Mouse (Mus musculus) forebrain, embryonic 11.5 days (tissue): Measurements from ENCODE around the gene Agpat4. TPM values are rescaled to one million over a fixed set of nuclear protein-coding genes. Genes with fewer than 3 reads are reported as not detected.

ENCODE experiments used
- ATAC-seq: fragments of 200-750 bp; cut with Nextera tagmentation; replicated peaks from 2 replicates; pipeline ENCODE4 v1.8.0; 2017; ENCODE audit warnings: moderate TSS enrichment; ENCODE audit not compliant: low FRiP score
- DNase-seq: peaks from one replicate; pipeline ENCODE4 v3.0.0-alpha.2; 2017; ENCODE audit warnings: low spot score
- H3K27ac ChIP-seq: fragments of 300-500 bp; sonication (generic); 2 replicates; pipeline ENCODE4 v1.5.1; 2014; ENCODE audit warnings: low read depth, low read length
- H3K27me3 ChIP-seq: fragments of 300-500 bp; sonication (generic); 2 replicates; pipeline ENCODE4 v1.6.1; 2014; ENCODE audit warnings: mild to moderate bottlenecking, low read length, mixed read lengths; ENCODE audit not compliant: control insufficient read depth, insufficient read depth
- H3K36me3 ChIP-seq: fragments of 300-500 bp; sonication (generic); 2 replicates; pipeline ENCODE4 v1.6.1; 2014; ENCODE audit warnings: mild to moderate bottlenecking, low read length, moderate library complexity, mixed read lengths; ENCODE audit not compliant: control insufficient read depth, insufficient read depth
- H3K4me1 ChIP-seq: fragments of 300-500 bp; sonication (generic); replicated peaks from 2 replicates; pipeline ENCODE4 v1.6.1; 2014; ENCODE audit warnings: low read length, mixed read lengths; ENCODE audit not compliant: control insufficient read depth, insufficient read depth
- H3K4me2 ChIP-seq: fragments of 300-500 bp; sonication (generic); 2 replicates; pipeline ENCODE4 v1.6.1; 2014; ENCODE audit warnings: low read depth, mild to moderate bottlenecking, low read length, moderate library complexity, mixed read lengths; ENCODE audit not compliant: severe bottlenecking
- H3K4me3 ChIP-seq: fragments of 300-500 bp; sonication (generic); 2 replicates; pipeline ENCODE4 v1.5.1; 2014; ENCODE audit warnings: low read depth, low read length
- H3K9ac ChIP-seq: fragments of 300-500 bp; sonication (generic); 2 replicates; pipeline ENCODE4 v1.6.1; 2014; ENCODE audit warnings: low read length
- H3K9me3 ChIP-seq: fragments of 300-500 bp; sonication (generic); 2 replicates; pipeline ENCODE4 v1.6.1; 2016; ENCODE audit warnings: low read length, mixed read lengths; ENCODE audit not compliant: control insufficient read depth
- WGBS: fragments of 180-500 bp; shearing (Covaris S2); extraction: QIAGEN DNeasy Blood & Tissue Kit; methylation state at CpG from one replicate; pipeline ENCODE4 v1.1.7; 2014; 5-methylcytosine and 5-hydroxymethylcytosine counted together
- polyA plus RNA-seq: library from polyadenylated mRNA; unstranded; fragments of >200 nt; fragmentation: Nextera tagmentation; extraction: Ambion mirVana; gene quantifications from 2 replicates; pipeline ENCODE4 v1.2.1, GENCODE M21; 2014

Gene Agpat4
- polyA plus RNA-seq, 1 experiment from 2014 or later, result 35.6 TPM

DNA sequence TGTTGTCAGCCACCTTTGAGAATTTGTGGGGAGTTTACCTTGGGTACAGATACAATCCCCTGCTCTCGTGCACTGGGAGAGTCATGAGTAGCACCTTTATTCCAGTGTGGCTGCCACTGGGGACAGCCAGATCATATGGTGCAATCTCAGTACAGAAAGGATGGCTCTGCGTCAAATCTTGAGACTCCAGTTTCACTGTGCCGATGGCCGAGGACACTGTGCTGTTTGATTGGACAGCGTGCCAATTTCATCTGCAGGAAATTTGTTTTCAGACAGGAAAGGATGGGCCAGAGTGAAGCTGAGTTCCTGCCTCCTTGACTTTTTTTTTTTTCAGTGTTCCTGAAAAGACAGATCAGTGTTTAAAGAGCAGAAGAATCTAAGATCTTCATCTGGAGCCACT, 12.7 kb downstream of the Agpat4 start:
- Histone ChIP-seq H3K27me3 (no peaks in the 10 kb centered on the region), H3K27ac (no peak overlapping the region), H3K4me2 (no peak overlapping the region), H3K4me1 (no peaks in the 10 kb centered on the region), H3K4me3 (no peak overlapping the region), H3K9ac (no peak overlapping the region), H3K36me3 (no peaks in the 10 kb centered on the region), H3K9me3 (no peaks in the 10 kb centered on the region)
- ATAC-seq, result no peak
- WGBS, result 85% methylated on average over 5 of the region's 5 CpGs
- no peak for DNase-seq

DNA sequence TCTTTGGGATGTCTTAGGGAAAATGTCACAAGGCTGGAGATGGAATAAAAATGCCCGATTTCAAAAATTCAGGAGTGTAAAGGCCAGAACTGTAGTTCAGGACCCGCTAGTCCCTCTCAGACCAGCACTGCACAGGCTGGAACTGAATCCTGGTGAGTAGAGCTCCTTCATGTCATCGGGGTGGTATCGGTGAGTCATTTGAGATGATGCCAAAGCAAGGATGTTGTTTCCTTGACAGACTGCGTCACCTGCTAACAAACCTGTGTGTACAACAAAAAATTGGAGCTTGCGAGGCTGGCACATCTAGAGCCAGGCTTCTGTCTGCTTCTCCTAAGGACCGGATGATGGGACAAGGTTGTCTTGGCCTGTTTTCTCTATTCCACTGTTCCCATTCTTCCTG, 13.1 kb downstream of the Agpat4 start:
- WGBS, result 95% methylated on average over 7 of the region's 7 CpGs

DNA sequence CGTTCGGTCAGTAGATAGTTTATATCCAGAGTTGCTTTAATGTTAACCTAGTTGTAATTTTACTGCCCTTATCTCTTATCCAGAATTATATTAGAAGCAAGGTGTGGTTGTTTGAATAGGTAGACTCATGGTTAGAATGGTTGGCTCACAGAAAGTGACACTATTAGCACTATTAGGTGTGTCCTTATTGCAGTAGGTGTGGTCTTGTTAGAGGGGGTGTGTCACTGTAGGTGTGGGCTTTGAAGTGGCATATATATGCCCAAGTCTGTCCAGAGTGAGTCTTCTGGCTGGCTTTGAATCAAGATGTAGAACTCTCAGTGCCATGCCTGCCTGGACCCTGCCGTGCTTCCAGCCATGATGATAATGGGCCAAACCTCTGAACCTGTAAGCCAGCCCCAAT, 14.4 kb downstream of the Agpat4 start:
- ATAC-seq (no peak), DNase-seq (no peak)
- H3K4me1 ChIP-seq, result no peaks in the 10 kb centered on the region
- H3K4me3 ChIP-seq, result no peak overlapping the region
- H3K36me3 ChIP-seq, result no peaks in the 10 kb centered on the region
- 98% methylated on average over 3 of the region's 3 CpGs for WGBS
- H3K4me2 ChIP-seq, result no peak overlapping the region
- H3K9ac ChIP-seq, result no peak overlapping the region
- H3K27ac ChIP-seq, result no peak overlapping the region
- no peaks in the 10 kb centered on the region for H3K27me3 ChIP-seq
- H3K9me3 ChIP-seq, result no peaks in the 10 kb centered on the region

More for the DNA sequence above, 13.1 kb downstream of the Agpat4 start:
- H3K4me2 ChIP-seq, result no peak overlapping the region
- no peaks in the 10 kb centered on the region for H3K27me3 ChIP-seq
- H3K9ac ChIP-seq, result no peak overlapping the region
- no peak overlapping the region for H3K27ac ChIP-seq
- no peaks in the 10 kb centered on the region for H3K9me3 ChIP-seq
- H3K36me3 ChIP-seq, result no peaks in the 10 kb centered on the region
- ATAC-seq, result no peak
- H3K4me3 ChIP-seq, result no peak overlapping the region
- H3K4me1 ChIP-seq, result no peaks in the 10 kb centered on the region
- DNase-seq, result no peak

DNA sequence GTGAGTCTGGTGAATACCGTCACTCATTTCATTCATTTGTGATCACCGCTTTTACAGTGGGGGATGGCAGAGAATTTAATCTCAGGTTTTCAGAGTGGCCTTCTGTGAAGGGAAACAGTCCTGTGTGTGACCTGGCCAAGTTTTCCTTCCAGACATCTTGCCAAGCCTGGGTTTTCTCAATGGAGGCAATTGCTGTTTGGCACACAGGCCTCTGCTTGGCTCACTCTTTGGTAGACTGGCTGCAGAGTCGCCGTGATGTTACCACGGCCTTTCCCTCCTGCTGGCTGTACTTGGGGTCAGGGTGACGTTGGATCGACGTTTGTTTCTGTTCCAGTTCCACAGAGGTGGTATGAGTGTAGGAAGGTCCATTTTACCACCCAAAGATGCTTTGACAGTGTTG, 15.5 kb downstream of the Agpat4 start:
- WGBS, result 95% methylated on average over 8 of the region's 8 CpGs
- Histone ChIP-seq H3K27me3 (no peaks in the 10 kb centered on the region), H3K4me3 (no peak overlapping the region), H3K4me2 (no peak overlapping the region), H3K36me3 (no peaks in the 10 kb centered on the region), H3K4me1 (no peaks in the 10 kb centered on the region), H3K9ac (no peak overlapping the region), H3K27ac (no peak overlapping the region), H3K9me3 (no peaks in the 10 kb centered on the region)
- ATAC-seq (no peak), DNase-seq (no peak)

DNA sequence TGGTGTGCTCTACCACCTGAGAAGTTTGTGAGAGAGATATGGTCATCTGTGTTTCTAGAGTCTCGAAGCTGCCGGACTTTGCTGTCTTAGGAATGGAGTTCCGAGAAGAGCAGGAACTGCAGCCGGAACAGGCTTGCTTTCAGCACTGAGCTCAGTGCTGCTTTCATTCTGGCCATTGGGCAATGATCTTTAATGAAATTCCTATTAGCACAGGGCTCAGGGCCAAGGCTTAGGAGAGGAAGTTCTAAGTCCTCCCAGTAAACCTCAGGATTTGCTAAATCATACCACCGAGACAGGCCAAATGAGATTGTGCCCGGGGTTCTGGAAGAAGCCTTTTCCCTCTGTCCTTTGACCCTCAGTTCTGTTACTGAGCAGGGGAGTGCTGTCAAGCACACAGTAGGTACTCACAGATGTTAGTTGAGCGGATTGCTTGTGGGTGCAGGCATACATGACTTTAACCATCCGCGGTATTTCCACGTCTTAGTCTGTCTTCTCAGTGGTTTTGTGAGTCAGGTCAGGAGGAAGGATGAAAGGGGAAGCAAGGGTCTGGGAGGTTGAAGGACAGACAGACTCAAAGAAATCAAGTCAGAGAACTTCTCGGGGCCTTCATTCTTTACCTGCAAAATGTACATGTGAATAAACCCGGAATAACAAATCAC, 16.6 kb downstream of the Agpat4 start:
- ATAC-seq (no peak), DNase-seq (no peak)
- Histone ChIP-seq H3K4me3 (no peak overlapping the region), H3K9ac (no peak overlapping the region), H3K4me1 (no peaks in the 10 kb centered on the region), H3K9me3 (no peaks in the 10 kb centered on the region), H3K36me3 (no peaks in the 10 kb centered on the region), H3K4me2 (no peak overlapping the region), H3K27ac (no peak overlapping the region), H3K27me3 (no peaks in the 10 kb centered on the region)
- WGBS, result 97% methylated on average over 12 of the region's 12 CpGs

DNA sequence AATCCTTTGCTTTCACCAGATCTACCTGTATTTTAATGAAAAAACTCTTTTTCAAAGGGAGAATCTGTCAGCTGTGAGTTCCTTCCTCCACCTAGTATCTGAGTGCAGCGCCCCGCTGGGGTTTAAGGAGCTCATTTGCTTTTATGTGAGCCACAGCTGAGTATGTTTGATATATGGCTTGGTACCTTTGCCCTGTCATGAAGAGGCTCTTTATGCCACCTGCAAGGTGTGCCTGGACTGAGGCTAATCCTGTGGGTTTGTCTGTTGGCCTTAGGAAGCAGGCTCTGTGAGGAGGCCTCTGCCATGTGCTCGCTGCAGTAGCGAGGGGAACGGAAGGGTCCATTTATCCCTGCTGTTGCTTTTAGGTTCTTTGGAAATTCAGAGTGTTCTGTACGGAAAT, 19.9 kb downstream of the Agpat4 start:
- Histone ChIP-seq H3K4me1 (no peaks in the 10 kb centered on the region), H3K4me3 (no peak overlapping the region), H3K27ac (no peak overlapping the region), H3K4me2 (no peak overlapping the region), H3K9ac (no peak overlapping the region), H3K36me3 (no peaks in the 10 kb centered on the region), H3K27me3 (no peaks in the 10 kb centered on the region), H3K9me3 (no peaks in the 10 kb centered on the region)
- WGBS, result 95% methylated on average over 6 of the region's 6 CpGs
- DNase-seq, result no peak
- no peak for ATAC-seq

DNA sequence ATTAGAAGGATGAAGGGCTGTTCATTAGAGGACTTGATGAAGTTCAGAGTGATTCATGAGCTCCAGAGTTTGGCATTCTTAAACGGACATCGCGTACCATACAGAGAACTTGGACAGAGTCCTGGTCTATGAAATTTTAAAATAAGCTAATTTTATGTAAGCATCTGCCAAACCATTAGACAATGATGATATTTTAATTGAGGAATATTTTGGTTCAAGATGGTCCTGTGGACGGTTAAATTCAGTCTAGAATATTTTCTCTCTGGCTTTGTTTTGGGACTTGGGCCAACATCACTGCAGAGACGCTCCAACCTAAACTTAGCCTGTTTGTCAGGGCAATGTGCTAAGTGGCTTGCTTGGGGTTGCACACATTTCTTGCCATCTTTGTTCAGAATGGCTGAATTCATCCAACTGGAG, 25.5 kb downstream of the Agpat4 start:
- Histone ChIP-seq H3K9ac (no peak overlapping the region), H3K4me2 (no peak overlapping the region), H3K4me3 (no peak overlapping the region), H3K9me3 (no peaks in the 10 kb centered on the region), H3K36me3 (no peaks in the 10 kb centered on the region), H3K27ac (no peak overlapping the region), H3K4me1 (no peaks in the 10 kb centered on the region), H3K27me3 (no peaks in the 10 kb centered on the region)
- ATAC-seq (no peak), DNase-seq (no peak)
- WGBS, result 96% methylated on average over 5 of the region's 5 CpGs

DNA sequence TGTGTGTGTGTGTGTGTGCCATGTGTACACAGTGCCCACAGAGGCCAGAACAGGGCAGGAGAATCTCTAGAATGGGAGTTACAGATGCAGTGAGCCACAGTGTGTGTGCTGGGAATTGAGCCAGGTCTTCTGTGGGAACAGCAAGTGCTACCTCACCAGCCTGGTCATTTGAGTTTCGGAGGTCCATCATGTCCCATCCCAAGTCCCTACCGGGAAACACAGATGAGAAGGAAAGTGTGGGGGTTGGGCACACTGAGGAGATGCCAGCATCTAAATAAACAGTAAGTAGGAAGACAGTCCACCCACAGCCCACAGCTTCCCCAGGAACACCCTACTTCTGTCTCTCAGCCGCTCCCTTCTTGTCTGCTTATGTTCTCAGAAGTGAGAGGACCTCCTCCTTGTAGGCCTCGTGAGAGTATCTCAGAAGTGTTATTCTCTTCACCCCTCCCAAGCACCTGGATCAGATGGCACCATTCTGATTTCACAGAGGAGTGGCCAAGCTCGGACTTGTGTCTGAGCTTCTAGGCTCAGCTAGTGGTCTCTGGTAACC, 27.7 kb downstream of the Agpat4 start:
- Histone ChIP-seq H3K4me3 (no peak overlapping the region), H3K27me3 (no peaks in the 10 kb centered on the region), H3K27ac (no peak overlapping the region), H3K9me3 (no peaks in the 10 kb centered on the region), H3K36me3 (no peaks in the 10 kb centered on the region), H3K4me2 (no peak overlapping the region), H3K4me1 (no peaks in the 10 kb centered on the region), H3K9ac (no peak overlapping the region)
- DNase-seq (no peak), ATAC-seq (no peak)
- 92% methylated on average over 5 of the region's 5 CpGs for WGBS

DNA sequence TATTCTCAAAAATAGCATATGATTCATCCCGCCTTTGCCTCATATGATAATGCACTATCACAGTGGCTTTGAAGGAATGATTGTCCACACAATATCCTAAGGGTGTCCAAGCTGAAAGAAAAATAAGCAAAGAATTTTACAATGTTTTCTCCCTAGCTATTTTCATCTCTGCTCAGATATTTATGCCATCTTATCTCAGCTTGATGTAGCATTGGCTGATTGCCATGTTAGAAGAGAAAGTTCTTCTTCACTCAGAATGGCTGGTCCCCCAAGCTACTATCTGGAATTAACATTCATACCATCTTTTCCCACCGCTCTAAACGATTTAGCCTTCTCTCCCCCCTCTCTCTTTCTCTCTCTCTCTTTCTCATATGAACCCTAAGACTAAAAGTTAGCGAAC, 29.3 kb downstream of the Agpat4 start:
- Histone ChIP-seq H3K27ac (no peak overlapping the region), H3K4me1 (no peaks in the 10 kb centered on the region), H3K4me2 (no peak overlapping the region), H3K9ac (no peak overlapping the region), H3K9me3 (no peaks in the 10 kb centered on the region), H3K4me3 (no peak overlapping the region), H3K36me3 (no peaks in the 10 kb centered on the region), H3K27me3 (no peaks in the 10 kb centered on the region)
- DNase-seq (no peak), ATAC-seq (no peak)
- 92% methylated on average over 4 of the region's 4 CpGs for WGBS
